Mouse (Mus musculus) heart, postnatal 0 days (tissue): Measurements from ENCODE around the gene Tle1. TPM values are rescaled to one million over a fixed set of nuclear protein-coding genes. Genes with fewer than 3 reads are reported as not detected.

Experiments
- ATAC-seq: fragments of 200-750 bp; cut with Nextera tagmentation; 2 replicates; pipeline ENCODE4 v1.8.0; 2017; ENCODE audit warnings: low read depth, moderate number of reproducible peaks, moderate library complexity; ENCODE audit not compliant: insufficient read depth
- DNase-seq: peaks from one replicate; pipeline ENCODE4 v3.0.0-alpha.2; 2016; ENCODE audit warnings: low spot score
- H3K27ac ChIP-seq: fragments of 300-500 bp; sonication (generic); 2 replicates; pipeline ENCODE4 v1.5.1; 2014; ENCODE audit warnings: low read depth, mild to moderate bottlenecking
- H3K27me3 ChIP-seq: fragments of 300-500 bp; sonication (generic); 2 replicates; pipeline ENCODE4 v1.6.1; 2014; ENCODE audit warnings: low read length, mixed read lengths; ENCODE audit not compliant: control insufficient read depth, insufficient read depth
- H3K36me3 ChIP-seq: fragments of 300-500 bp; sonication (generic); replicated peaks from 2 replicates; pipeline ENCODE4 v1.6.1; 2014; ENCODE audit warnings: low read length, mixed read lengths; ENCODE audit not compliant: control insufficient read depth, insufficient read depth
- H3K4me1 ChIP-seq: fragments of 300-500 bp; sonication (generic); 2 replicates; pipeline ENCODE4 v1.6.1; 2014; ENCODE audit warnings: antibody characterized with exemption; ENCODE audit not compliant: control insufficient read depth, insufficient read depth
- H3K4me2 ChIP-seq: fragments of 300-500 bp; sonication (generic); 2 replicates; pipeline ENCODE4 v1.6.1; 2014; ENCODE audit warnings: low read depth, mild to moderate bottlenecking, low read length, moderate library complexity
- H3K4me3 ChIP-seq: fragments of 300-500 bp; sonication (generic); 2 replicates; pipeline ENCODE4 v1.5.1; 2014; ENCODE audit warnings: low read depth, low read length
- H3K9ac ChIP-seq: fragments of 300-500 bp; sonication (generic); replicated peaks from 2 replicates; pipeline ENCODE4 v1.6.1; 2014; ENCODE audit warnings: low read depth, low read length, mixed read lengths
- H3K9me3 ChIP-seq: fragments of 300-500 bp; sonication (generic); replicated peaks from 2 replicates; pipeline ENCODE4 v1.6.1; 2016; ENCODE audit warnings: low read length; ENCODE audit not compliant: control insufficient read depth
- CTCF ChIP-seq: IDR thresholded peaks from 2 replicates; pipeline ENCODE4 v1.5.1; 2016; ENCODE audit warnings: antibody characterized with exemption, control low read depth, low read depth
- EP300 ChIP-seq: IDR thresholded peaks from 2 replicates; pipeline ENCODE4 v1.6.1; 2016; ENCODE audit warnings: antibody characterized with exemption, low read depth
- WGBS: fragments of 180-500 bp; shearing (Covaris S2); extraction: QIAGEN DNeasy Blood & Tissue Kit; methylation state at CpG from one replicate; pipeline ENCODE4 v1.1.7; 2014; 5-methylcytosine and 5-hydroxymethylcytosine counted together
- polyA plus RNA-seq: library from polyadenylated mRNA; unstranded; fragments of >200 nt; fragmentation: Nextera tagmentation; extraction: Ambion mirVana; gene quantifications from 2 replicates; pipeline ENCODE4 v1.2.1, GENCODE M21; 2015
- total RNA-seq: library from RNA; depleted of rRNA; stranded (reverse); fragments of >200 nt; gene quantifications from 2 replicates; pipeline ENCODE4 v1.2.3, GENCODE M21; 2014; ENCODE audit warnings: low replicate concordance

The Tle1 gene
- total and polyA plus RNA-seq, 2 experiments from 2014 or later = 3.0 to 54.5 TPM

- no peaks in the 10 kb centered on the region for H3K9me3 ChIP-seq
- no peaks in the 10 kb centered on the region for H3K4me1 ChIP-seq
- no peaks in the 10 kb centered on the region for H3K36me3 ChIP-seq
- H3K9ac ChIP-seq = no peak overlapping the region
- WGBS = 56% methylated on average over 6 of the region's 6 CpGs
- DNase-seq = no peak
- no peak overlapping the region for H3K4me2 ChIP-seq
- H3K4me3 ChIP-seq = no peak overlapping the region
- ATAC-seq = no peak
- no peak overlapping the region for H3K27ac ChIP-seq
- H3K27me3 ChIP-seq = peaks cover 42% of the 10 kb centered on the region
- no peak for TF ChIP-seq EP300
- TF ChIP-seq CTCF = no peak
Measured at GRCm38 (mm10) chr4:72204420-72205045, 3.8 kb upstream of the Tle1 start.

GRCm38 (mm10) chr4:72201521-72201991 is 837 bp upstream of the Tle1 start:
- Histone ChIP-seq H3K9ac (peak overlapping the region; percentile 41; the same call in 1 of the 2 replicates), H3K27me3 (peaks cover 65% of the 10 kb centered on the region), H3K27ac (no peak overlapping the region), H3K4me3 (peak overlapping the region; percentile 69), H3K9me3 (no peaks in the 10 kb centered on the region), H3K4me1 (peaks cover 8% of the 10 kb centered on the region; the same call in 1 of the 2 replicates), H3K4me2 (peak overlapping the region; percentile 91), H3K36me3 (no peaks in the 10 kb centered on the region)
- no peak for ATAC-seq
- TF ChIP-seq EP300 = no peak
- no peak for TF ChIP-seq CTCF
- no peak for DNase-seq
- WGBS = under 1% methylated on average over 24 of the region's 24 CpGs

- no peak for ATAC-seq
- H3K27me3 ChIP-seq = peaks cover 75% of the 10 kb centered on the region
Measured at GRCm38 (mm10) chr4:72199571-72200558, 854 bp downstream of the Tle1 start.

DNA sequence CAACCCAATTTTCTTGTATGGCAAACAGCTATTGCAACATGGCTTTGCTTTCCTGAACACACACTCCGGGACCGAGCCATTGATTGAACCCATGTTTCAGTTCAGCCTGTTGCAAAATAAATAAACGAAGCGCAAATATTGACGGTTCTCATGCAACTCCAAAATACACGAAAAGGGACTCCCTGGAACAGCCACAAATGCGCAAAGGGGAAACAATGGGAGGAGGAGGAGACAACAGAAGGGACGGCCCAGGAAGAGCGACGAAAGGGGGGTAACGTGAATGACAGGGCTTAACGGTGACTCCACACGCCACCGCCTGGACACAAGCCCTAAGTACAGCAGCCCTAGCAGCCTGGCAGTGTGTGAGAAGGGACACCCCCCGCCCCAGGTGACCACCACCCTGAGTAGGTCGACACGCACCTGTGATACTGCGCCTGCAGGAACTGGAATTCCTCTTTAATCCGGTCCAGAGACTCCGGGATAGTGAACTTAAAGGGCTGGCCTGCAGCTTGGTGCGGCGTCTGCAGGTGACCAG is 1.8 kb downstream of the Tle1 start:
- Histone ChIP-seq H3K27me3 (peaks cover 80% of the 10 kb centered on the region), H3K4me1 (peaks cover 8% of the 10 kb centered on the region; the same call in 1 of the 2 replicates), H3K36me3 (no peaks in the 10 kb centered on the region), H3K27ac (no peak overlapping the region), H3K9ac (0 out of 2 replicates have a peak overlapping the region, but pooled peaks have one; percentile 61), H3K4me3 (peak overlapping the region; percentile 69), H3K4me2 (peak overlapping the region; percentile 91), H3K9me3 (no peaks in the 10 kb centered on the region)
- ATAC-seq = no peak
- peak; percentile 85 for DNase-seq
- 3% methylated on average over 22 of the region's 22 CpGs for WGBS
- TF ChIP-seq CTCF = peak; percentile 61
- no peak for TF ChIP-seq EP300

More at GRCm38 (mm10) chr4:72199571-72200558, 854 bp downstream of the Tle1 start:
- peak overlapping the region; percentile 87 for H3K27ac ChIP-seq
- peak overlapping the region; percentile 91 for H3K4me2 ChIP-seq
- DNase-seq = no peak
- peaks cover 8% of the 10 kb centered on the region; the same call in 1 of the 2 replicates for H3K4me1 ChIP-seq
- peak overlapping the region; percentile 61 for H3K9ac ChIP-seq
- TF ChIP-seq CTCF (no peak), EP300 (no peak)
- no peaks in the 10 kb centered on the region for H3K36me3 ChIP-seq
- under 1% methylated on average over 99 of the region's 103 CpGs for WGBS
- H3K4me3 ChIP-seq = peak overlapping the region; percentile 69
- no peaks in the 10 kb centered on the region for H3K9me3 ChIP-seq

DNA sequence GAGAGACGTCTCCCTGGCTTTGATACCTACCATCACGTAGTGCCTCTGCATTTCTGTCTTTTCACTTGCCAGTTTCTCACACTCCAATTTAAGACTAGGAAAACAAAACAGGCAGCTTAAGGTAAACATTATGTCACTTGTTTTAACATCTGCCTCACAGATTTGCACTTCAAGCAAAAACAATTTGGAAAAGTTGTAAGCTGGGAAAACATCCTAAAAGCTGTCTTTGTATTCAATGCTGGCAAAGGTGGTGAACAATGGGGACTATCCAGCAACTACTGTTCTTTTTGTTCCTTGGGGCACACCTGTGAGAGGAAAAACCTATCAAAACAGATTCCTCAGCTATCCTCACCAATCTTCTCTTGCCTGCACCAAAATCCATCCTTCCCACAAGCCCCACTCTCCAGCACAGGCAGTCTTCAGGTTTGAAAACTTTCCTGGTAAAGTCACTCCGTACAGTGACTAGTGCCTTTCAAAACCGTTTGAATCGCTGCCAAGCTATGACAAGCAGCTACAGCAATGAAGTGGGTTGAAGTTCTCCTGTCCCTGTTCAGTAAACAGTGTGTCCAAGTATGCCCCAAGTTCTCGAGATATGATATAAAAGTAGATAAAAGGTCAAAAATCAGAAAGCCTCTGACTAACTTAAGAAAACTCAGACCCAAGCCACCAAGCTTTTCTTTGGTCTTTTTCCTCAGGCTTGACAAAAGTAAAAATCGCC is 2.7 kb downstream of the Tle1 start:
- H3K27ac ChIP-seq = no peak overlapping the region
- H3K4me1 ChIP-seq = peaks cover 13% of the 10 kb centered on the region; the same call in 1 of the 2 replicates
- peak overlapping the region; percentile 69 for H3K4me3 ChIP-seq
- ATAC-seq (no peak), DNase-seq (no peak)
- WGBS = 27% methylated on average over 7 of the region's 7 CpGs
- H3K9ac ChIP-seq = no peak overlapping the region
- H3K9me3 ChIP-seq = no peaks in the 10 kb centered on the region
- TF ChIP-seq CTCF = no peak
- TF ChIP-seq EP300 = no peak
- peaks cover 76% of the 10 kb centered on the region for H3K27me3 ChIP-seq
- peak overlapping the region; percentile 91 for H3K4me2 ChIP-seq
- no peaks in the 10 kb centered on the region for H3K36me3 ChIP-seq
